Mouse (Mus musculus): Measurements from ENCODE around the gene Agbl3. TPM values are rescaled to one million over a fixed set of nuclear protein-coding genes. Genes with fewer than 3 reads are reported as not detected.

Gene Agbl3
- polyA plus RNA-seq, 1 experiment: 4.7 TPM

- 10% methylated on average over 13 of the region's 13 CpGs for WGBS
- H3K36me3 ChIP-seq (ENCODE audit: control insufficient read depth, insufficient read depth, low read length): no peaks in the 10 kb centered on the region
- peak; percentile 63 for DNase-seq
- H3K27me3 ChIP-seq (ENCODE audit: control insufficient read depth, insufficient read depth, low read length): no peaks in the 10 kb centered on the region
- H3K4me1 ChIP-seq (replicated peaks; ENCODE audit: control insufficient read depth, insufficient read depth, low read length): peaks cover 30% of the 10 kb centered on the region
- no peak overlapping the region for H3K4me3 ChIP-seq (ENCODE audit: control insufficient read depth, insufficient read depth, low read length)
- H3K27ac ChIP-seq (ENCODE audit: control insufficient read depth, insufficient read depth, low read length): peak overlapping the region; percentile 57
- TF ChIP-seq CTCF (IDR thresholded peaks at IDR 0.05; ENCODE audit: borderline replicate concordance, control insufficient read depth, extremely low read depth, insufficient read depth, low read length, poor library complexity) (no peak), POLR2A (IDR thresholded peaks at IDR 0.05; ENCODE audit: control insufficient read depth, extremely low read depth, insufficient read depth, low read length, poor library complexity) (no peak)
Observed at GRCm38 (mm10) chr6:34869225-34869915, 89.1 kb downstream of the Agbl3 start.

- Histone ChIP-seq H3K27me3 (ENCODE audit: control insufficient read depth, insufficient read depth, low read length) (no peaks in the 10 kb centered on the region), H3K4me1 (replicated peaks; ENCODE audit: control insufficient read depth, insufficient read depth, low read length) (peaks cover 38% of the 10 kb centered on the region), H3K36me3 (ENCODE audit: control insufficient read depth, insufficient read depth, low read length) (no peaks in the 10 kb centered on the region), H3K4me3 (ENCODE audit: control insufficient read depth, insufficient read depth, low read length) (no peak overlapping the region), H3K27ac (ENCODE audit: control insufficient read depth, insufficient read depth, low read length) (peak overlapping the region; percentile 57; the same call in 1 of the 2 replicates)
- 56% methylated on average over 5 of the region's 5 CpGs for WGBS
- no peak for DNase-seq
- TF ChIP-seq CTCF (IDR thresholded peaks at IDR 0.05; ENCODE audit: borderline replicate concordance, control insufficient read depth, extremely low read depth, insufficient read depth, low read length, poor library complexity) (no peak), POLR2A (IDR thresholded peaks at IDR 0.05; ENCODE audit: control insufficient read depth, extremely low read depth, insufficient read depth, low read length, poor library complexity) (no peak)
Observed at GRCm38 (mm10) chr6:34870136-34870535, 89.9 kb downstream of the Agbl3 start.

- Histone ChIP-seq H3K27ac (ENCODE audit: control insufficient read depth, insufficient read depth, low read length) (no peak overlapping the region), H3K36me3 (ENCODE audit: control insufficient read depth, insufficient read depth, low read length) (no peaks in the 10 kb centered on the region), H3K4me3 (ENCODE audit: control insufficient read depth, insufficient read depth, low read length) (no peak overlapping the region), H3K27me3 (ENCODE audit: control insufficient read depth, insufficient read depth, low read length) (no peaks in the 10 kb centered on the region), H3K4me1 (replicated peaks; ENCODE audit: control insufficient read depth, insufficient read depth, low read length) (peaks cover 43% of the 10 kb centered on the region)
- no peak for TF ChIP-seq POLR2A (IDR thresholded peaks at IDR 0.05; ENCODE audit: control insufficient read depth, extremely low read depth, insufficient read depth, low read length, poor library complexity)
- no peak for TF ChIP-seq CTCF (IDR thresholded peaks at IDR 0.05; ENCODE audit: borderline replicate concordance, control insufficient read depth, extremely low read depth, insufficient read depth, low read length, poor library complexity)
- no peak for DNase-seq
- WGBS: 80% methylated on average over 5 of the region's 5 CpGs
Observed at GRCm38 (mm10) chr6:34870724-34871123, 90.5 kb downstream of the Agbl3 start.

GRCm38 (mm10) chr6:34871929-34872328, 91.7 kb downstream of the Agbl3 start:
- Histone ChIP-seq H3K27me3 (ENCODE audit: control insufficient read depth, insufficient read depth, low read length) (no peaks in the 10 kb centered on the region), H3K4me3 (ENCODE audit: control insufficient read depth, insufficient read depth, low read length) (no peak overlapping the region), H3K4me1 (replicated peaks; ENCODE audit: control insufficient read depth, insufficient read depth, low read length) (peaks cover 47% of the 10 kb centered on the region), H3K36me3 (ENCODE audit: control insufficient read depth, insufficient read depth, low read length) (no peaks in the 10 kb centered on the region), H3K27ac (ENCODE audit: control insufficient read depth, insufficient read depth, low read length) (no peak overlapping the region)
- no peak for TF ChIP-seq CTCF (IDR thresholded peaks at IDR 0.05; ENCODE audit: borderline replicate concordance, control insufficient read depth, extremely low read depth, insufficient read depth, low read length, poor library complexity)
- TF ChIP-seq POLR2A (IDR thresholded peaks at IDR 0.05; ENCODE audit: control insufficient read depth, extremely low read depth, insufficient read depth, low read length, poor library complexity): no peak
- WGBS: 87% methylated on average over 7 of the region's 7 CpGs
- no peak for DNase-seq

- Histone ChIP-seq H3K4me1 (replicated peaks; ENCODE audit: control insufficient read depth, insufficient read depth, low read length) (peaks cover 43% of the 10 kb centered on the region), H3K36me3 (ENCODE audit: control insufficient read depth, insufficient read depth, low read length) (no peaks in the 10 kb centered on the region), H3K27ac (ENCODE audit: control insufficient read depth, insufficient read depth, low read length) (no peak overlapping the region), H3K27me3 (ENCODE audit: control insufficient read depth, insufficient read depth, low read length) (no peaks in the 10 kb centered on the region), H3K4me3 (ENCODE audit: control insufficient read depth, insufficient read depth, low read length) (no peak overlapping the region)
- TF ChIP-seq POLR2A (IDR thresholded peaks at IDR 0.05; ENCODE audit: control insufficient read depth, extremely low read depth, insufficient read depth, low read length, poor library complexity) (no peak), CTCF (IDR thresholded peaks at IDR 0.05; ENCODE audit: borderline replicate concordance, control insufficient read depth, extremely low read depth, insufficient read depth, low read length, poor library complexity) (no peak)
- 92% methylated on average over 10 of the region's 10 CpGs for WGBS
- no peak for DNase-seq
Observed at GRCm38 (mm10) chr6:34872871-34873270, 92.6 kb downstream of the Agbl3 start.

GRCm38 (mm10) chr6:34874101-34874921, 94.1 kb downstream of the Agbl3 start:
- peaks cover 43% of the 10 kb centered on the region for H3K4me1 ChIP-seq (replicated peaks; ENCODE audit: control insufficient read depth, insufficient read depth, low read length)
- 40% methylated on average over 21 of the region's 21 CpGs for WGBS
- no peak for DNase-seq
- no peaks in the 10 kb centered on the region for H3K36me3 ChIP-seq (ENCODE audit: control insufficient read depth, insufficient read depth, low read length)
- H3K27ac ChIP-seq (ENCODE audit: control insufficient read depth, insufficient read depth, low read length): peak overlapping the region; percentile 88
- no peaks in the 10 kb centered on the region for H3K27me3 ChIP-seq (ENCODE audit: control insufficient read depth, insufficient read depth, low read length)
- TF ChIP-seq CTCF (IDR thresholded peaks at IDR 0.05; ENCODE audit: borderline replicate concordance, control insufficient read depth, extremely low read depth, insufficient read depth, low read length, poor library complexity) (no peak), POLR2A (IDR thresholded peaks at IDR 0.05; ENCODE audit: control insufficient read depth, extremely low read depth, insufficient read depth, low read length, poor library complexity) (no peak)
- H3K4me3 ChIP-seq (ENCODE audit: control insufficient read depth, insufficient read depth, low read length): no peak overlapping the region

Measured in thymus, adult 2 months (tissue).